ENCODE assay signal across 27 mouse cellular contexts in genomic region chr15:12697741-12698140, GRCm38 (mm10). TPM values are rescaled to one million over a fixed set of nuclear protein-coding genes. Genes with fewer than 3 reads are reported as not detected.
DNase-seq lines count a peak whose midpoint lies in the region; ATAC-seq lines count a peak whose summit lies in the region.
"Had no signal": no experiment of that assay in that cellular context is flagged by ENCODE, and none has a peak within 500 bp of the region (broad histone marks: within the 10 kb centered on the region; RNA-seq: fewer than 3 reads in every experiment).

No protein-coding gene starts in this region.

- H3K4me2 ChIP-seq in hindbrain, embryonic 16.5 days (ENCODE audit: low read length): no peak overlapping the region
- H3K4me2 ChIP-seq in intestine, embryonic 16.5 days (ENCODE audit: low read depth, low read length): no peak overlapping the region
- no peak overlapping the region for H3K4me2 ChIP-seq in kidney, embryonic 16.5 days (replicated peaks; ENCODE audit: low read depth, low read length)
- H3K4me2 ChIP-seq: embryonic facial prominence, embryonic 15.5 days; heart, embryonic 13.5 days; hindbrain, embryonic 13.5 days; midbrain, embryonic 12.5 days had no signal

- peaks cover 27% of the 10 kb centered on the region for H3K4me1 ChIP-seq in hindbrain, embryonic 10.5 days (replicated peaks)
- no peaks in the 10 kb centered on the region for H3K4me1 ChIP-seq in hindbrain, embryonic 16.5 days (ENCODE audit: control insufficient read depth, insufficient read depth, low read depth, low read length)
- no peaks in the 10 kb centered on the region for H3K4me1 ChIP-seq in intestine, embryonic 16.5 days (ENCODE audit: control insufficient read depth, insufficient read depth, low read length)
- peaks cover 7% of the 10 kb centered on the region; the same call in 1 of the 2 replicates for H3K4me1 ChIP-seq in kidney, embryonic 16.5 days (ENCODE audit: insufficient read depth, low read length)

- H3K27ac ChIP-seq in hindbrain, embryonic 10.5 days: peak overlapping the region; percentile 62; the same call in 1 of the 2 replicates
- no peak overlapping the region for H3K27ac ChIP-seq in hindbrain, embryonic 16.5 days (ENCODE audit: low read depth, low read length)
- no peak overlapping the region for H3K27ac ChIP-seq in intestine, embryonic 16.5 days (ENCODE audit: low read length)
- H3K27ac ChIP-seq in kidney, embryonic 16.5 days (ENCODE audit: low read length): no peak overlapping the region
- H3K27ac ChIP-seq: embryonic facial prominence, embryonic 15.5 days; heart, adult 2 months; heart, embryonic 13.5 days; hindbrain, embryonic 13.5 days; layer of hippocampus, adult 2 months; midbrain, embryonic 12.5 days had no signal

- WGBS in hindbrain, embryonic 10.5 days: 66% methylated on average over 7 of the region's 7 CpGs
- WGBS in hindbrain, embryonic 16.5 days: 41% methylated on average over 7 of the region's 7 CpGs
- WGBS in intestine, embryonic 16.5 days: 51% methylated on average over 7 of the region's 7 CpGs
- 28% methylated on average over 7 of the region's 7 CpGs for WGBS in kidney, embryonic 16.5 days

- DNase-seq in hindbrain, embryonic 10.5 days (ENCODE audit: low spot score): no peak
- peak; percentile 39 for DNase-seq in embryo, embryonic 10.5 days (ENCODE audit: low spot score)
- DNase-seq in forelimb bud, embryonic 11.5 days (ENCODE audit: low read depth, low spot score): peak; percentile 67
- DNase-seq in neural tube, embryonic 10.5 days (ENCODE audit: extremely low spot score, low spot score): peak; percentile 28
- no peak for DNase-seq in kidney, postnatal 36 days
- DNase-seq: adrenal gland, postnatal 36 days; cerebellum, adult 11 months; cerebellum, postnatal 10 days; gastrocnemius, postnatal 14 days; heart, adult 2 months; heart, postnatal 14 days; kidney, adult 2 months; kidney, postnatal 10 days; lung, postnatal 4 days; thymus, adult 18-20 months; thymus, postnatal 36 days had no signal

- H3K36me3 ChIP-seq in hindbrain, embryonic 10.5 days: no peaks in the 10 kb centered on the region
- no peaks in the 10 kb centered on the region for H3K36me3 ChIP-seq in hindbrain, embryonic 16.5 days (ENCODE audit: control insufficient read depth, insufficient read depth, low read length)
- no peaks in the 10 kb centered on the region for H3K36me3 ChIP-seq in intestine, embryonic 16.5 days (ENCODE audit: control insufficient read depth, insufficient read depth, low read length)
- H3K36me3 ChIP-seq in kidney, embryonic 16.5 days (ENCODE audit: insufficient read depth, low read length): no peaks in the 10 kb centered on the region
- H3K36me3 ChIP-seq: embryonic facial prominence, embryonic 15.5 days; heart, embryonic 13.5 days; hindbrain, embryonic 13.5 days; midbrain, embryonic 12.5 days had no signal

- no peaks in the 10 kb centered on the region for H3K9me3 ChIP-seq in hindbrain, embryonic 10.5 days
- no peaks in the 10 kb centered on the region for H3K9me3 ChIP-seq in hindbrain, embryonic 16.5 days (ENCODE audit: control insufficient read depth, low read length)
- no peaks in the 10 kb centered on the region; the same call in 1 of the 2 replicates for H3K9me3 ChIP-seq in intestine, embryonic 16.5 days (ENCODE audit: control insufficient read depth, low read length)
- no peaks in the 10 kb centered on the region for H3K9me3 ChIP-seq in kidney, embryonic 16.5 days (ENCODE audit: low read length)
- H3K9me3 ChIP-seq: embryonic facial prominence, embryonic 15.5 days; heart, embryonic 13.5 days; hindbrain, embryonic 13.5 days; midbrain, embryonic 12.5 days had no signal

- no peak overlapping the region for H3K9ac ChIP-seq in hindbrain, embryonic 16.5 days (ENCODE audit: low read depth, low read length)
- H3K9ac ChIP-seq in intestine, embryonic 16.5 days (ENCODE audit: low read depth, low read length): no peak overlapping the region
- no peak overlapping the region for H3K9ac ChIP-seq in kidney, embryonic 16.5 days (replicated peaks; ENCODE audit: low read length)
- H3K9ac ChIP-seq: embryonic facial prominence, embryonic 15.5 days; heart, embryonic 13.5 days; hindbrain, embryonic 13.5 days; midbrain, embryonic 12.5 days had no signal

- no peak; the same call in 1 of the 2 replicates for ATAC-seq in hindbrain, embryonic 16.5 days
- ATAC-seq in intestine, embryonic 16.5 days: no peak
- no peak for ATAC-seq in kidney, embryonic 16.5 days (ENCODE audit: low FRiP score, low TSS enrichment)
- ATAC-seq: inflammation-experienced regulatory T-cells, adult 6 months; Patski had no signal

- H3K27me3 ChIP-seq in hindbrain, embryonic 10.5 days (ENCODE audit: insufficient read depth, poor library complexity, severe bottlenecking): no peaks in the 10 kb centered on the region
- H3K27me3 ChIP-seq in hindbrain, embryonic 16.5 days (replicated peaks; ENCODE audit: control insufficient read depth, insufficient read depth, low read length): no peaks in the 10 kb centered on the region
- no peaks in the 10 kb centered on the region for H3K27me3 ChIP-seq in intestine, embryonic 16.5 days (replicated peaks; ENCODE audit: control insufficient read depth, insufficient read depth, low read length)
- H3K27me3 ChIP-seq in kidney, embryonic 16.5 days (ENCODE audit: insufficient read depth, low read length): no peaks in the 10 kb centered on the region
- H3K27me3 ChIP-seq: embryonic facial prominence, embryonic 15.5 days; heart, embryonic 13.5 days; hindbrain, embryonic 13.5 days; midbrain, embryonic 12.5 days had no signal

- no peak overlapping the region for H3K4me3 ChIP-seq in hindbrain, embryonic 10.5 days
- H3K4me3 ChIP-seq in hindbrain, embryonic 16.5 days (ENCODE audit: low read length): no peak overlapping the region
- H3K4me3 ChIP-seq in intestine, embryonic 16.5 days (ENCODE audit: low read length): no peak overlapping the region
- no peak overlapping the region for H3K4me3 ChIP-seq in kidney, embryonic 16.5 days (ENCODE audit: low read length)
- H3K4me3 ChIP-seq: embryonic facial prominence, embryonic 15.5 days; heart, adult 2 months; heart, embryonic 13.5 days; hindbrain, embryonic 13.5 days; layer of hippocampus, adult 2 months; midbrain, embryonic 12.5 days; myocyte had no signal

RNA-seq across cellular contexts. Expression of gene Pdzd2, which starts 42.0 kb away (rescaled TPM):
- polyA plus RNA-seq in hindbrain, embryonic 10.5 days (2016; fragmentation: Nextera tagmentation; extraction: Ambion mirVana): 4.0 and 4.9 TPM in 2 replicates
- polyA plus RNA-seq in hindbrain, embryonic 16.5 days (2015; fragmentation: Nextera tagmentation; extraction: Ambion mirVana): 13.6 and 19.5 TPM in 2 replicates
- polyA plus RNA-seq in intestine, embryonic 16.5 days (2015; fragmentation: Nextera tagmentation; extraction: Ambion mirVana): 9.1 and 10.7 TPM in 2 replicates
- 29.0 and 35.6 TPM in 2 replicates for polyA plus RNA-seq in kidney, embryonic 16.5 days (2015; fragmentation: Nextera tagmentation; extraction: Ambion mirVana)

Comparison
In these comparisons a context has a peak if more than half of its experiments do, and no peak if none do; other contexts are left out.
1. DNase-seq: peak in embryo, embryonic 10.5 days (single experiment), forelimb bud, embryonic 11.5 days (single experiment) and neural tube, embryonic 10.5 days (single experiment); none in hindbrain, embryonic 10.5 days (single experiment) and kidney, postnatal 36 days (0 of 2).